Mouse (Mus musculus): ENCODE results near the gene Dennd6b. TPM values are rescaled to one million over a fixed set of nuclear protein-coding genes. Genes with fewer than 3 reads are reported as not detected.

Gene Dennd6b
- total and polyA plus RNA-seq, 3 experiments, result 8.4 to 24.0 (median 9.1) TPM

DNA sequence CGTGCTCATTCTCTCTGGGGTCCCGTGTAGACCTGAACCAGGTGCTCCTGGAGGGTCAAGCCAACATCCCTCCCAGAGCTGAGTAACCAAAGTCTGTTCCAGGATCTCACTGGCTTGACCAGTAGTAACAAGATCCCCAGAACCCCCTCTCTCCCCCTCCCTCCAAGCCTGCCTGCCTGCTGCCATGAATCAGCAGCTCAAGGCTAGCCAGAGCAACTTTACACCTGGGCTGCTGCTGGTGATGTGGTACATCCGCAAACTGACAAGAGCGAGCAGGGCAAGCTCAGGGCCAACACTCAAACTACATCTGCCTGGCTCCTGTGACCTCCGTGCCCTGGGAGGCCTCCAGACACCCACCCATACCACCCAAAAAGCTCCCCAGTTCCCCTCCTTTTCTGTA is 54.9 kb downstream of the Dennd6b start:
- intact Hi-C loops (cut with DNase I), result loop anchor here (2.0 to 10.0 kb wide), 2 partner anchors 19 to 233 kb away; partner anchors contain the start of genes Odf3b, Sco2, Tubgcp6 and Tymp
- no peak for TF ChIP-seq CTCF (IDR thresholded peaks at IDR 0.05)
- TF ChIP-seq EP300 (IDR thresholded peaks at IDR 0.05; ENCODE audit: insufficient read depth, low read depth, low read length), result no peak
- no peak for TF ChIP-seq POLR2A (IDR thresholded peaks at IDR 0.05; ENCODE audit: insufficient read depth, low read depth, low read length)
- Histone ChIP-seq H3K4me3 (no peak overlapping the region), H3K27me3 (ENCODE audit: control insufficient read depth, insufficient read depth, low read length) (no peaks in the 10 kb centered on the region), H3K4me1 (ENCODE audit: control insufficient read depth, insufficient read depth, low read length) (peaks cover 17% of the 10 kb centered on the region), H3K27ac (peak overlapping the region; percentile 91; the same call in 1 of the 2 replicates), H3K36me3 (ENCODE audit: control insufficient read depth, insufficient read depth, low read length) (no peaks in the 10 kb centered on the region), H3K9ac (ENCODE audit: low read depth, low read length) (no peak overlapping the region), H3K79me2 (replicated peaks; ENCODE audit: control insufficient read depth, insufficient read depth, low read length) (no peaks in the 10 kb centered on the region)
- WGBS, result 28% methylated on average over 5 of the region's 5 CpGs
- no peak for DNase-seq

DNA sequence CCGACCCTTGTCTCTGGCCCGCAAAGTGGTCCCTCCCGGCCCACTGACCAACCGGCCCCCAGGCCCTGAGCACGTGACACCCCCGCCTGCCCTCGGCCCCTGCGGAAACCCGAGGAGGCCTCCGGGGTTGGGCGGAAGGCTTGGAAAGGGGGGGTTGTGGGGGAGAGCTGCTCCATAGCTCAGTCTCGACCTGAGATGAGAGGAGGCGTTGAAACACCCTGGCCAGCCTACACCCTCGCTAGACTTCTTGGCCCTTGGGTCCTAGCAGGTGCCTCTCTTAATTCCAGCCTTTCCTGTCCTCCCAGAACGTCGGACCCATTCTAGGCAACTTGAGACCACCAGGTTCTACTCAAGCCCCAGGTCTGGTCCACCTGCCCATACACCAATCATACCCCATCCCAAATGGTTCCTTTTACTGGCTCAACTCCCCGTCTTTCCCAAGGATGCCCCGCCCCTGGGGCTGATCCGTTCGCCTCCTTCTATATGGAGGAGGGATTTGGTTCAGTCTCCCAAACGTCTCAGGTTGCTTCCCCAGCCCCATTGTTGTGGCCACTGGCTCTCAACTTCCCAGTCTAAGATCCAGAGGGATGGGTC is 55.5 kb downstream of the Dennd6b start, which contains the start of gene Mapk12:
Gene Mapk12 (minus strand): TSS at position 45 of the 594 bp plus-strand sequence.
- H3K27ac ChIP-seq, result peak within 1 kb of the TSS; percentile 91
- H3K36me3 ChIP-seq (ENCODE audit: control insufficient read depth, insufficient read depth, low read length), result no peaks in the 10 kb centered on the region
- H3K9ac ChIP-seq (ENCODE audit: low read depth, low read length), result peak within 1 kb of the TSS; percentile 95
- TF ChIP-seq EP300 (IDR thresholded peaks at IDR 0.05; ENCODE audit: insufficient read depth, low read depth, low read length) (no peak), POLR2A (IDR thresholded peaks at IDR 0.05; ENCODE audit: insufficient read depth, low read depth, low read length) (peak; percentile 50; the same call in 1 of the 2 replicates)
- peak in 1 of 2 experiments; percentile 86 for DNase-seq
- WGBS, result 2% methylated on average over 21 of the region's 21 CpGs
- H3K4me1 ChIP-seq (ENCODE audit: control insufficient read depth, insufficient read depth, low read length), result peaks cover 17% of the 10 kb centered on the region
- H3K79me2 ChIP-seq (replicated peaks; ENCODE audit: control insufficient read depth, insufficient read depth, low read length), result no peaks in the 10 kb centered on the region
- no peaks in the 10 kb centered on the region for H3K27me3 ChIP-seq (ENCODE audit: control insufficient read depth, insufficient read depth, low read length)
- peak within 1 kb of the TSS; percentile 80 for H3K4me3 ChIP-seq
- intact Hi-C loops (cut with DNase I), result loop anchor here (2.0 to 10.0 kb wide), 2 partner anchors 18 to 234 kb away; partner anchors contain the start of genes Odf3b, Sco2, Tubgcp6 and Tymp

DNA sequence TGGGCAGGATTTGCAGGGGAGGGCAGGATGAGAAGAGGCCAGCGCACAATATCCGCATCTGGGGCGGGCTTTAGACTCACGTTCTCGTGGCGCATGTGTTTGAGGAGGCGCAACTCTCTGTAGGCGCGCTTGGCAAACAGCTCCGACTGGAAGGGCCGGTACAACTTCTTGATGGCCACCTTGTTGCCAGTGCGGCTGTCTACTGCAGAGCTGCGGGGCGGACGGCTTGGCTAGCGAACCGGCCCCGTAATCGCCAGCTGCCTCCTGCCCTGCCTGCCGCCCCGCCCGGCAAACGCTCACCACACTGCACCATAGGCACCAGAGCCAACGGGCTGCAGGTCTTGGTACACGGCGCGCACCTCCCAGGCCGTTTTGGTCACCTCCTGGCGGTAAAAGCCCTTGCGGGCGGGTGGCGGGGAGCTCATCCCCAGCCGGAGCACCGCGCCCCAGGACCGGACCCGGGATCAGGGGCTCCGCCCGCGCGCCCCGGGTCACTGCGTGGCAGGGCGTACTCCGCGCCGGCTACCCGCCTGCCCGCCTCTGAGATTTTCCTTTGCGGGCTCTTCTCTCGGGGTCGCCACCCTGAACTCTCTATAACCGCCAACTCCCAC is 56.1 kb downstream of the Dennd6b start:
- under 1% methylated on average over 45 of the region's 53 CpGs for WGBS
- DNase-seq, result peak; percentile 75 to 84
- H3K79me2 ChIP-seq (replicated peaks; ENCODE audit: control insufficient read depth, insufficient read depth, low read length), result no peaks in the 10 kb centered on the region
- intact Hi-C loops (cut with DNase I), result loop anchor here (2.0 to 10.0 kb wide), 2 partner anchors 17 to 235 kb away; partner anchors contain the start of genes Odf3b, Sco2, Tubgcp6 and Tymp
- H3K4me1 ChIP-seq (ENCODE audit: control insufficient read depth, insufficient read depth, low read length), result peaks cover 17% of the 10 kb centered on the region
- H3K27ac ChIP-seq, result peak overlapping the region; percentile 91
- no peaks in the 10 kb centered on the region for H3K36me3 ChIP-seq (ENCODE audit: control insufficient read depth, insufficient read depth, low read length)
- H3K9ac ChIP-seq (ENCODE audit: low read depth, low read length), result peak overlapping the region; percentile 95
- H3K4me3 ChIP-seq, result peak overlapping the region; percentile 80
- TF ChIP-seq EP300 (IDR thresholded peaks at IDR 0.05; ENCODE audit: insufficient read depth, low read depth, low read length) (no peak), POLR2A (IDR thresholded peaks at IDR 0.05; ENCODE audit: insufficient read depth, low read depth, low read length) (peak; percentile 81)
- no peaks in the 10 kb centered on the region for H3K27me3 ChIP-seq (ENCODE audit: control insufficient read depth, insufficient read depth, low read length)

DNA sequence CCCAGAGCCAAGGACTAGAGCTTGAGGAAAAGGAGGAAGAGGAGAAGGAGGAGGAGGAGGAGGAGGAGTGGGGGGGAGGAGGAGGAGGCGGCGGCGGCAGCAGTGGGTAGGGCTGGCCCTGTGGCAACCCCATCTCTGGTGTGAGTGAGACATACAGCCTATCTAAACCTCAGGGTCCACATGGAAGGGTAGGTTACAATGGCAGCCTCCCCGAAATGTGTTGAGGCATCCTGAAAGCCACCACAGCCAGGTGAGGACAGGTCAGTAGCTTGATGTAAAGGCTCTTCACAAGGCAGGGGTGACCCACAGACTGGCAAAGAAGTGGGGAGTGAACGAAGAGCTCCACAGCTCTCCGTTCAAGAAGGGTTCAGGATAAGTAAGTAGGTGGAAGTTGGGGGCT is 57.8 kb downstream of the Dennd6b start:
- 92% methylated on average over 6 of the region's 6 CpGs for WGBS
- TF ChIP-seq CTCF (IDR thresholded peaks at IDR 0.05) (no peak), POLR2A (IDR thresholded peaks at IDR 0.05; ENCODE audit: insufficient read depth, low read depth, low read length) (no peak), EP300 (IDR thresholded peaks at IDR 0.05; ENCODE audit: insufficient read depth, low read depth, low read length) (no peak)
- Histone ChIP-seq H3K79me2 (replicated peaks; ENCODE audit: control insufficient read depth, insufficient read depth, low read length) (no peaks in the 10 kb centered on the region), H3K27ac (no peak overlapping the region), H3K4me3 (no peak overlapping the region), H3K9ac (ENCODE audit: low read depth, low read length) (no peak overlapping the region), H3K27me3 (ENCODE audit: control insufficient read depth, insufficient read depth, low read length) (no peaks in the 10 kb centered on the region), H3K36me3 (ENCODE audit: control insufficient read depth, insufficient read depth, low read length) (no peaks in the 10 kb centered on the region), H3K4me1 (ENCODE audit: control insufficient read depth, insufficient read depth, low read length) (peaks cover 17% of the 10 kb centered on the region)
- DNase-seq, result no peak
- intact Hi-C loops (cut with DNase I), result no loop called here

DNA sequence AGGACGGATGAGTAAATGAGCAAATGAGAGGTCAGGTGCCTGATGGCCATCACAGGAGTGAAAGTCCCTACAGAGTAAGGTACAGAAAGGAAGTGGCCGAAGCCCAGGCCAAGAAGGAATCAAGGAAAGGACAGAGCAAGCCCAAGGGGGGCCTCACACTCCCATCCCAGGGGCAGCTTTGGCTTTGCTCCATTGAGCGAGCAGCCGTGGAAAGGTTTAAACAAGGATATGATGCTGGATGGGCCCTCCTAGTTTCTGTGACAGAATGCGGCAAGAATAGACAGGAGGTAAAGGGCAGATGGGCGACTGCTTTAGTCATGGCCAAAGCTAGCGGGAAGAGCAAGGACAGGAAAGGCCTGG is 58.3 kb downstream of the Dennd6b start:
- TF ChIP-seq CTCF (IDR thresholded peaks at IDR 0.05) (no peak), POLR2A (IDR thresholded peaks at IDR 0.05; ENCODE audit: insufficient read depth, low read depth, low read length) (no peak), EP300 (IDR thresholded peaks at IDR 0.05; ENCODE audit: insufficient read depth, low read depth, low read length) (no peak)
- Histone ChIP-seq H3K4me3 (no peak overlapping the region), H3K79me2 (replicated peaks; ENCODE audit: control insufficient read depth, insufficient read depth, low read length) (no peaks in the 10 kb centered on the region), H3K27me3 (ENCODE audit: control insufficient read depth, insufficient read depth, low read length) (no peaks in the 10 kb centered on the region), H3K36me3 (ENCODE audit: control insufficient read depth, insufficient read depth, low read length) (no peaks in the 10 kb centered on the region), H3K4me1 (ENCODE audit: control insufficient read depth, insufficient read depth, low read length) (peaks cover 16% of the 10 kb centered on the region), H3K9ac (ENCODE audit: low read depth, low read length) (no peak overlapping the region), H3K27ac (no peak overlapping the region)
- DNase-seq, result no peak
- intact Hi-C loops (cut with DNase I), result no loop called here
- 72% methylated on average over 7 of the region's 7 CpGs for WGBS

Measured in heart, adult 2 months (tissue).